Mouse (Mus musculus) macrophage (primary cell): ENCODE results near the gene Mosmo. TPM values are rescaled to one million over a fixed set of nuclear protein-coding genes. Genes with fewer than 3 reads are reported as not detected.

Experiments used
- H3K27ac ChIP-seq: fragments of 350-480 bp; formaldehyde crosslinking; 2 replicates; pipeline ENCODE4 v1.9.0; 2021
- H3K36me3 ChIP-seq: fragments of 350-480 bp; formaldehyde crosslinking; 2 replicates; pipeline ENCODE4 v1.9.0; 2021; ENCODE audit errors: inconsistent target
- H3K4me3 ChIP-seq: fragments of 350-480 bp; formaldehyde crosslinking; 2 replicates; pipeline ENCODE4 v1.9.0; 2021; ENCODE audit errors: inconsistent target
- H3K79me2 ChIP-seq: fragments of 350-480 bp; formaldehyde crosslinking; 2 replicates; pipeline ENCODE4 v1.9.0; 2021; ENCODE audit errors: inconsistent target
- WGBS: methylation state at CpG from one replicate; pipeline ENCODE4 v1.1.7; 2026; ENCODE audit warnings: inconsistent platforms; ENCODE audit not compliant: missing documents; 5-methylcytosine and 5-hydroxymethylcytosine counted together
- polyA plus RNA-seq: library from polyadenylated mRNA; stranded (reverse); fragments of 250-400 nt; gene quantifications from 3 replicates; pipeline ENCODE4 v1.2.4, GENCODE M21; 2018; ENCODE audit warnings: inconsistent platforms

Gene Mosmo
- polyA plus RNA-seq, 1 experiment from 2014 or later = 9.4 TPM

GRCm38 (mm10) chr7:120722839-120723278, 45.4 kb downstream of the Mosmo start:
- Histone ChIP-seq H3K36me3 (no peaks in the 10 kb centered on the region), H3K4me3 (no peak overlapping the region)
- WGBS = 94% methylated on average over 8 of the region's 8 CpGs

GRCm38 (mm10) chr7:120727581-120727980, 50.2 kb downstream of the Mosmo start:
- H3K27ac ChIP-seq = no peak overlapping the region
- H3K4me3 ChIP-seq = no peak overlapping the region
- no peaks in the 10 kb centered on the region for H3K79me2 ChIP-seq
- H3K36me3 ChIP-seq = no peaks in the 10 kb centered on the region
- WGBS = 93% methylated on average over 3 of the region's 3 CpGs

More at GRCm38 (mm10) chr7:120722839-120723278, 45.4 kb downstream of the Mosmo start:
- no peaks in the 10 kb centered on the region for H3K79me2 ChIP-seq
- no peak overlapping the region for H3K27ac ChIP-seq

- no peaks in the 10 kb centered on the region for H3K36me3 ChIP-seq
- H3K27ac ChIP-seq = no peak overlapping the region
- WGBS = 15% methylated on average over 5 of the region's 5 CpGs
- no peaks in the 10 kb centered on the region for H3K79me2 ChIP-seq
- no peak overlapping the region; the same call in 1 of the 2 replicates for H3K4me3 ChIP-seq
Observed at GRCm38 (mm10) chr7:120729635-120730034, 52.2 kb downstream of the Mosmo start.

- no peaks in the 10 kb centered on the region for H3K36me3 ChIP-seq
- H3K4me3 ChIP-seq = no peak overlapping the region
- H3K79me2 ChIP-seq = no peaks in the 10 kb centered on the region
- no peak overlapping the region for H3K27ac ChIP-seq
- WGBS = 95% methylated on average over 7 of the region's 7 CpGs
Observed at GRCm38 (mm10) chr7:120732906-120733305, 55.5 kb downstream of the Mosmo start.

GRCm38 (mm10) chr7:120739018-120739417, 61.6 kb downstream of the Mosmo start, which contains the start of gene Vwa3a:
Gene Vwa3a (plus strand): TSS chr7:120739318.
- no peaks in the 10 kb centered on the region for H3K79me2 ChIP-seq
- H3K4me3 ChIP-seq = no peak within 1 kb of the TSS
- 79% methylated on average over 6 of the region's 6 CpGs for WGBS
- H3K36me3 ChIP-seq = no peaks in the 10 kb centered on the region
- H3K27ac ChIP-seq = no peak within 1 kb of the TSS

GRCm38 (mm10) chr7:120739558-120740101, 62.2 kb downstream of the Mosmo start:
- no peak overlapping the region for H3K27ac ChIP-seq
- WGBS = 56% methylated on average over 5 of the region's 5 CpGs
- H3K36me3 ChIP-seq = no peaks in the 10 kb centered on the region
- H3K79me2 ChIP-seq = no peaks in the 10 kb centered on the region
- no peak overlapping the region for H3K4me3 ChIP-seq

GRCm38 (mm10) chr7:120743366-120744351, 66.2 kb downstream of the Mosmo start:
- Histone ChIP-seq H3K27ac (no peak overlapping the region), H3K79me2 (no peaks in the 10 kb centered on the region), H3K4me3 (no peak overlapping the region), H3K36me3 (no peaks in the 10 kb centered on the region)
- 82% methylated on average over 14 of the region's 14 CpGs for WGBS

GRCm38 (mm10) chr7:120744606-120745005, 67.2 kb downstream of the Mosmo start:
- H3K79me2 ChIP-seq = no peaks in the 10 kb centered on the region
- WGBS = 90% methylated on average over 4 of the region's 6 CpGs
- no peaks in the 10 kb centered on the region for H3K36me3 ChIP-seq
- H3K27ac ChIP-seq = no peak overlapping the region
- H3K4me3 ChIP-seq = no peak overlapping the region

- no peak overlapping the region for H3K27ac ChIP-seq
- no peaks in the 10 kb centered on the region for H3K36me3 ChIP-seq
- WGBS = 86% methylated on average over 3 of the region's 3 CpGs
- no peaks in the 10 kb centered on the region for H3K79me2 ChIP-seq
- H3K4me3 ChIP-seq = no peak overlapping the region
Observed at GRCm38 (mm10) chr7:120746029-120746428, 68.6 kb downstream of the Mosmo start.

GRCm38 (mm10) chr7:120746821-120747220, 69.4 kb downstream of the Mosmo start:
- Histone ChIP-seq H3K36me3 (no peaks in the 10 kb centered on the region), H3K27ac (no peak overlapping the region), H3K4me3 (no peak overlapping the region), H3K79me2 (no peaks in the 10 kb centered on the region)
- WGBS = 91% methylated on average over 5 of the region's 5 CpGs

- H3K4me3 ChIP-seq = no peak overlapping the region
- no peaks in the 10 kb centered on the region for H3K79me2 ChIP-seq
- H3K36me3 ChIP-seq = no peaks in the 10 kb centered on the region
- H3K27ac ChIP-seq = no peak overlapping the region
Observed at GRCm38 (mm10) chr7:120748478-120748877, 71.1 kb downstream of the Mosmo start.

- Histone ChIP-seq H3K4me3 (no peak overlapping the region), H3K36me3 (no peaks in the 10 kb centered on the region), H3K79me2 (no peaks in the 10 kb centered on the region), H3K27ac (no peak overlapping the region)
Observed at GRCm38 (mm10) chr7:120751330-120751729, 73.9 kb downstream of the Mosmo start.

- H3K36me3 ChIP-seq = no peaks in the 10 kb centered on the region
- 89% methylated on average over 7 of the region's 7 CpGs for WGBS
- H3K27ac ChIP-seq = no peak overlapping the region
- H3K79me2 ChIP-seq = no peaks in the 10 kb centered on the region
- H3K4me3 ChIP-seq = no peak overlapping the region
Observed at GRCm38 (mm10) chr7:120751906-120752305, 74.5 kb downstream of the Mosmo start.

- no peaks in the 10 kb centered on the region for H3K36me3 ChIP-seq
- no peak overlapping the region for H3K4me3 ChIP-seq
- no peaks in the 10 kb centered on the region for H3K79me2 ChIP-seq
- WGBS = 0% methylated on average over 4 of the region's 5 CpGs
- no peak overlapping the region for H3K27ac ChIP-seq
Observed at GRCm38 (mm10) chr7:120754671-120755070, 77.3 kb downstream of the Mosmo start.

- no peaks in the 10 kb centered on the region for H3K36me3 ChIP-seq
- no peak overlapping the region for H3K27ac ChIP-seq
- 0% methylated on average over 1 of the region's 1 CpGs for WGBS
- H3K4me3 ChIP-seq = no peak overlapping the region
- H3K79me2 ChIP-seq = no peaks in the 10 kb centered on the region
Observed at GRCm38 (mm10) chr7:120767369-120767768, 90.0 kb downstream of the Mosmo start.
